Mouse (Mus musculus) MEL (cell line): Measurements from ENCODE around the gene Naa60. TPM values are rescaled to one million over a fixed set of nuclear protein-coding genes. Genes with fewer than 3 reads are reported as not detected.

Source experiments
- DNase-seq: peaks from one replicate; pipeline ENCODE4 v3.0.0; 2011; ENCODE audit warnings: low read depth, low spot score
- H3K27ac ChIP-seq: 2 replicates; pipeline ENCODE4 v1.5.1; 2012; ENCODE audit warnings: low read depth, mild to moderate bottlenecking, control low read depth, low read length, moderate library complexity; ENCODE audit not compliant: control insufficient read depth
- H3K27me3 ChIP-seq, 2 experiments: fragments of 150-350 bp in 1 of 2; sonication (generic) in 1 of 2; 2 replicates each; pipeline ENCODE4 v1.6.1; 2012; ENCODE audit warnings: low read length in 2 of 2, mild to moderate bottlenecking in 2 of 2, improper control_type of control experiment in 1 of 2, moderate library complexity in 1 of 2; ENCODE audit not compliant: insufficient read depth in 2 of 2, control insufficient read depth in 1 of 2
- H3K36me3 ChIP-seq, 2 experiments: 2 replicates each; pipeline ENCODE4 v1.6.1; 2012 to 2014; ENCODE audit warnings: low read length in 2 of 2, improper control_type of control experiment in 1 of 2, inconsistent platforms in 1 of 2, mild to moderate bottlenecking in 1 of 2; ENCODE audit not compliant: insufficient read depth in 2 of 2, control insufficient read depth in 1 of 2
- H3K4me1 ChIP-seq, 2 experiments: fragments of 150-350 bp in 1 of 2; sonication (generic) in 1 of 2; 2 replicates each; pipeline ENCODE4 v1.6.1; 2012; ENCODE audit warnings: low read length in 2 of 2, improper control_type of control experiment in 1 of 2, mild to moderate bottlenecking in 1 of 2; ENCODE audit not compliant: insufficient read depth in 2 of 2, control insufficient read depth in 1 of 2
- H3K4me3 ChIP-seq, 2 experiments: fragments of 150-350 bp in 1 of 2; sonication (generic) in 1 of 2; 2 replicates each; pipeline ENCODE4 v1.5.1; 2012; ENCODE audit warnings: low read depth in 2 of 2, low read length in 2 of 2, mild to moderate bottlenecking in 2 of 2, moderate library complexity in 2 of 2, control low read depth in 1 of 2, improper control_type of control experiment in 1 of 2; ENCODE audit not compliant: control insufficient read depth in 1 of 2, insufficient read depth in 1 of 2
- H3K79me2 ChIP-seq: 2 replicates; pipeline ENCODE4 v1.6.1; 2012; ENCODE audit warnings: mild to moderate bottlenecking, low read length, moderate library complexity; ENCODE audit not compliant: control insufficient read depth, poor library complexity, insufficient read depth
- H3K9ac ChIP-seq: 2 replicates; pipeline ENCODE4 v1.6.1; 2012; ENCODE audit warnings: low read depth, mild to moderate bottlenecking, control low read depth, low read length, moderate library complexity; ENCODE audit not compliant: control insufficient read depth, poor library complexity, severe bottlenecking
- H3K9me3 ChIP-seq: fragments of 150-350 bp; sonication (generic); replicated peaks from 2 replicates; pipeline ENCODE4 v1.6.1; 2012; ENCODE audit warnings: mild to moderate bottlenecking, low read length, improper control_type of control experiment, moderate library complexity; ENCODE audit not compliant: insufficient read depth
- CHD2 ChIP-seq: IDR thresholded peaks from 2 replicates; pipeline ENCODE4 v1.6.1; 2011; ENCODE audit warnings: low read length, improper control_type of control experiment
- CTCF ChIP-seq, 3 experiments: IDR thresholded peaks in 2 of 3; conservative IDR thresholded peaks in 1 of 3; 2 replicates each; pipeline ENCODE4 v1.5.1; 2011 to 2012; ENCODE audit warnings: low read length in 3 of 3, low read depth in 2 of 3, mild to moderate bottlenecking in 2 of 3, improper control_type of control experiment in 1 of 3, inconsistent platforms in 1 of 3, mixed read lengths in 1 of 3, moderate library complexity in 1 of 3; ENCODE audit not compliant: control insufficient read depth in 1 of 3, insufficient read depth in 1 of 3, poor library complexity in 1 of 3, severe bottlenecking in 1 of 3
- ELF1 ChIP-seq: IDR thresholded peaks from 2 replicates; pipeline ENCODE4 v1.6.1; 2014; ENCODE audit warnings: low read depth, mild to moderate bottlenecking, inconsistent platforms, low read length, improper control_type of control experiment, moderate library complexity
- EP300 ChIP-seq, 2 experiments: IDR thresholded peaks; 2 replicates each; pipeline ENCODE4 v1.6.1; 2011; ENCODE audit warnings: improper control_type of control experiment in 2 of 2, low read length in 2 of 2, low read depth in 1 of 2, mild to moderate bottlenecking in 1 of 2
- ETS1 ChIP-seq: IDR thresholded peaks from 2 replicates; pipeline ENCODE4 v1.6.1; 2012; ENCODE audit warnings: low read depth, mild to moderate bottlenecking, inconsistent platforms, low read length, improper control_type of control experiment, moderate library complexity
- GABPA ChIP-seq: IDR thresholded peaks from 2 replicates; pipeline ENCODE4 v1.6.1; 2012; ENCODE audit warnings: low read depth, mild to moderate bottlenecking, inconsistent platforms, low read length, improper control_type of control experiment, moderate library complexity
- JUND ChIP-seq: IDR thresholded peaks from 2 replicates; pipeline ENCODE4 v1.6.1; 2011; ENCODE audit warnings: low read depth, mild to moderate bottlenecking, improper control_type of control experiment, low read length
- KAT2A ChIP-seq: conservative IDR thresholded peaks from 2 replicates; pipeline ENCODE4 v1.6.1; 2012; ENCODE audit warnings: low read depth, low read length, improper control_type of control experiment, inconsistent platforms
- MAX ChIP-seq: IDR thresholded peaks from 2 replicates; pipeline ENCODE4 v1.6.1; 2011; ENCODE audit warnings: low read length, improper control_type of control experiment
- MXI1 ChIP-seq: IDR thresholded peaks from 2 replicates; pipeline ENCODE4 v1.6.1; 2011; ENCODE audit warnings: mild to moderate bottlenecking, low read depth, low read length, improper control_type of control experiment
- MYC ChIP-seq: IDR thresholded peaks from 2 replicates; pipeline ENCODE4 v1.6.1; 2011; ENCODE audit warnings: low read depth, mild to moderate bottlenecking, low read length, improper control_type of control experiment, moderate library complexity
- NELFE ChIP-seq: IDR thresholded peaks from 2 replicates; pipeline ENCODE4 v1.6.1; 2011; ENCODE audit warnings: low read depth, low read length, improper control_type of control experiment
- POLR2AphosphoS5 ChIP-seq: IDR thresholded peaks from 2 replicates; pipeline ENCODE4 v1.6.1; 2012; ENCODE audit warnings: low read depth, borderline replicate concordance, mild to moderate bottlenecking, inconsistent platforms, low read length, moderate library complexity, mixed read lengths
- RAD21 ChIP-seq: IDR thresholded peaks from 2 replicates; pipeline ENCODE4 v1.6.1; 2011; ENCODE audit warnings: mild to moderate bottlenecking, low read depth, low read length, improper control_type of control experiment
- RCOR1 ChIP-seq: IDR thresholded peaks from 2 replicates; pipeline ENCODE4 v1.6.1; 2012; ENCODE audit warnings: low read depth, mild to moderate bottlenecking, inconsistent platforms, low read length, improper control_type of control experiment
- SIN3A ChIP-seq: IDR thresholded peaks from 2 replicates; pipeline ENCODE4 v1.6.1; 2012; ENCODE audit warnings: low read length, improper control_type of control experiment, inconsistent platforms
- SMC3 ChIP-seq: IDR thresholded peaks from 2 replicates; pipeline ENCODE4 v1.6.1; 2011; ENCODE audit warnings: low read depth, low read length, improper control_type of control experiment
- UBTF ChIP-seq: IDR thresholded peaks from 2 replicates; pipeline ENCODE4 v1.6.1; 2012; ENCODE audit warnings: low read depth, mild to moderate bottlenecking, inconsistent platforms, low read length, improper control_type of control experiment, moderate library complexity, borderline replicate concordance; ENCODE audit not compliant: insufficient read depth
- USF1 ChIP-seq: IDR thresholded peaks from 2 replicates; pipeline ENCODE4 v1.6.1; 2014; ENCODE audit warnings: low read depth, mild to moderate bottlenecking, inconsistent platforms, low read length, improper control_type of control experiment, moderate library complexity
- ZNF384 ChIP-seq: IDR thresholded peaks from 2 replicates; pipeline ENCODE4 v1.6.1; 2012; ENCODE audit warnings: low read depth, mild to moderate bottlenecking, inconsistent platforms, low read length, improper control_type of control experiment
- polyA plus RNA-seq, 2 experiments: library from polyadenylated mRNA; stranded (reverse) in 1 of 2; unstranded in 1 of 2; fragments of >175 nt in 1 of 2; fragments of >200 nt in 1 of 2; gene quantifications; 2 replicates each; pipeline versions ENCODE4 v1.2.1 to v1.2.4; 2012; ENCODE audit warnings: low replicate concordance in 2 of 2, low read depth in 1 of 2; ENCODE audit not compliant: insufficient read length in 2 of 2, insufficient read depth in 1 of 2, missing spikeins in 1 of 2
- total RNA-seq: library from RNA; depleted of rRNA; stranded (reverse); fragments of 300-350 nt; gene quantifications from 2 replicates; pipeline ENCODE4 v1.2.3, GENCODE M21; 2012

Gene Naa60
- total and polyA plus RNA-seq, 3 experiments: 28.0 to 67.5 TPM; not detected in 1

DNA sequence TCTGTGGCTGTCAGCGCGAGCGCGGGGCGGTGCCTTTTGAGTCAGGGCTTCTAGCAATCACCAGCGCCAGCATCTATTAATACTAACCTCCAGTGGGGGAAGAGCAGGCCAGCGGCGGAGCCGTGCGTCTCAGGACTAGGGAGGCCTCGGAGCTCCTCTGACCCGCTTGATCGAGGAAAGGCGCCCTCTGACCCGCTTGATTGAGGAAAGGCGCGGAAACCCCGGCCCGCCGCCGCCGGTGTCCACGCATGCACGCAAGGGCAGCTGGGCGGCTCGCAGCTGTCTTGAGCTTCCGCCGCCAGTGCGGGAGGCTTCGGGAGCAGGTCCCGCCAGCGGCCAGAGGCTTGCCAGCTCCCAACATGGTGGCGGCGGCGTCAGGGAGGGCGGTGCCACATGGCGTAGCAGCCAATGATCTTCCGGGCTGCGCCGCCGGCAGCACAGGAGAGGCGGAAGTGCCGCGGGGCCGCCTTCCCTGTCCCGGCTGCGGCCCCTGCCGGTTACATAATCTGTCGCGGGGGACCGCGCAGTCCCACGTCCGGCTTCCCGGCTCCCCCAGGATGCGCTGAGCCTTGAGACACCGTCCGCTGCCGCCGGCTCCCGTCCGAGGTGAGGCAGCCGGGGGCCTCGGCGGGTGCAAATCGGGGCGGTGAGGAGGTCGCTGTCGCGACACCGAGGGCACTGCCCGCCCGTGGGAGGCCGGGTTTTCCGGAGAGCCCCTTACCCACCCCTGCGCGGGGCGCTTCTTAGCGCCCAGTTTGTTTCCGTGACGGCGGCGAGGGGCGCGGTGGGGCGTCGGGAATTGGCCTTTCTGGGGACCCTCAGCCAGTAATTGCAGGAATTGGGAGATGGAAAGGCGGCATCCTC, 12.3 kb downstream of the Naa60 start, which contains the start of the genes Zfp597 and Gm20695 (continued):
- peak; percentile 67; the same call in 1 of the 2 replicates for TF ChIP-seq GABPA
- no peak for TF ChIP-seq ZNF384
- peak in 2 of 3 experiments; percentile 8 to 15; a peak in 1 of 6 replicates for TF ChIP-seq CTCF (IDR thresholded peaks at IDR 0.05 in 2 of 3, conservative IDR thresholded peaks at IDR 0.05 in 1 of 3; ENCODE audit: control insufficient read depth in 1 of 3, insufficient read depth in 1 of 3, low read depth in 2 of 3, low read length in 3 of 3, poor library complexity in 1 of 3, severe bottlenecking in 1 of 3)
- peak; percentile 67 for TF ChIP-seq NELFE
- no peak for TF ChIP-seq POLR2AphosphoS5
- TF ChIP-seq MYC: peak; percentile 68; the same call in 1 of the 2 replicates
- TF ChIP-seq UBTF: 0 out of 2 replicates have a peak, but pooled peaks have one; percentile 35
- TF ChIP-seq CHD2: peak; percentile 50
- peak; percentile 49 for TF ChIP-seq RCOR1
- TF ChIP-seq RAD21: no peak
- TF ChIP-seq SMC3: no peak
- peak; percentile 98 for TF ChIP-seq ELF1
- TF ChIP-seq MXI1: peak; percentile 72
- TF ChIP-seq JUND: no peak
- 0 out of 4 replicates have a peak, but pooled peaks of 1 of the 2 experiments have one; percentile 24 for TF ChIP-seq EP300 (IDR thresholded peaks at IDR 0.05; ENCODE audit: low read depth in 1 of 2, low read length in 2 of 2)
- peak; percentile 80 for TF ChIP-seq USF1

DNA sequence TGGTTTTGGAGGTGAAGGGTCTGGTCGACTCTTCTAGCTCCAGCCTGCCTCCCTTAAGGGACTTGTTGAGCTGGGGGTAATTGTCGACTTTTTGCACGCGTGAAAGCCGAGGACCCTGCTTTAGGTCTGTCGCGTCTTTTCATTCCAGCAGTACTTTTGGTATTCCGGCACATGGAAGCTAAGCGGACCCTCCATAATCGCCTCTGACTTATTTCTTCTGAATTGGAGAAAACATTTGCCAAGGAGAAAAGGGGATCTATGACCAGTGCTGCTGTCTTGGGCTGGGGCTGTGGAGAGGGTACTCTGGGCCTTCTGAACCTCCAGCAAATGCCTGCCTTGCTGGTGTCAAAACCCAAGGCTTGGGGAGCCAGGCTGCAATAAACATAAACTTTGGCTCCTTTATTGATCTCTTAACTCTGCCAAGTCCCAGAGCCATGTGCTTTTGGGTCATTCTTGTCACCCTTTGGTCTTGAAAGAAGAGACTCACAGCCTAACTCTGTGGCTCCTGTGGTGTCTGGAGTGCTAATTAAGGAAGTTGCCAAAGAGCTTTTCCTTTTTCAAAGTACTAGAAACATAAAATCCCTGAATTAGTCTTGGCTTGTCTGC, 13.0 kb downstream of the Naa60 start:
- H3K36me3 ChIP-seq: peaks cover 0 to 10% of the 10 kb centered on the region in 2 experiments; a peak in 3 of 4 replicates
- peak overlapping the region; percentile 39 for H3K27ac ChIP-seq
- no peaks in the 10 kb centered on the region for H3K9me3 ChIP-seq
- H3K27me3 ChIP-seq: no peaks in the 10 kb centered on the region
- DNase-seq: peak; percentile 72
- peaks cover 34% of the 10 kb centered on the region for H3K79me2 ChIP-seq
- H3K4me3 ChIP-seq: peak overlapping the region; percentile 76 to 91
- peak; percentile 69 for TF ChIP-seq MAX
- peak; percentile 68 for TF ChIP-seq SIN3A
- TF ChIP-seq MXI1: peak; percentile 40; the same call in 1 of the 2 replicates
- TF ChIP-seq ETS1: no peak
- TF ChIP-seq KAT2A: no peak
- peak; percentile 53; the same call in 1 of the 2 replicates for TF ChIP-seq MYC
- TF ChIP-seq NELFE: 0 out of 2 replicates have a peak, but pooled peaks have one; percentile 23
- no peak for TF ChIP-seq CTCF (IDR thresholded peaks at IDR 0.05 in 2 of 3, conservative IDR thresholded peaks at IDR 0.05 in 1 of 3; ENCODE audit: control insufficient read depth in 1 of 3, insufficient read depth in 1 of 3, low read depth in 2 of 3, low read length in 3 of 3, poor library complexity in 1 of 3, severe bottlenecking in 1 of 3)
- peak overlapping the region; percentile 95 for H3K9ac ChIP-seq
- peaks cover 4 to 5% of the 10 kb centered on the region in 2 experiments; a peak in 3 of 4 replicates for H3K4me1 ChIP-seq
